Mouse (Mus musculus): ENCODE data around the gene Hoxa11.

DNA sequence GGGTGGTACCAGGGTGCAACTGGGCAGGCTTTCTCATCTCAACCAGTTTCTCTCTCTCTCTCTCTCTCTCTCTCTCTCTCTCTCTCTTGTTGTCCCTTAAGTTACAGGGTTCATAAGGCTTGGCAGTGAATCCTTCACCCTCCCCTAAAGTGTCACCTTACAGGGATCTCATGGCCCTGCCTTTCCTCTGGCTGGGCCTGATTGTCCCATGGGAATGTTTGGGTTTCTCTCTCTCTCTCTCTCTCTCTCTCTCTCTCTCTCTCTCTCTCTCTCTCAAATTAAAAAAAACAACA, 38.0 kb downstream of the Hoxa11 start:
- no peak for TF ChIP-seq CTCF (IDR thresholded peaks at IDR 0.05; ENCODE audit: borderline replicate concordance, control insufficient read depth, extremely low read depth, insufficient read depth, low read length, poor library complexity)
- TF ChIP-seq POLR2A (IDR thresholded peaks at IDR 0.05; ENCODE audit: control insufficient read depth, extremely low read depth, insufficient read depth, low read length, poor library complexity), result no peak

Data from thymus, adult 2 months (tissue).